Mouse (Mus musculus) right cerebral cortex, postnatal 25 days (tissue): ENCODE measurements at regions not wholly inside any gene's neighbourhood (a gene's known extent, or its start where the extent isn't known, plus 50 kb on each side); places are given as distances from the start of the nearest gene placed in this dataset.
"Not testable (repeated sequence)": the region's sequence is repeated elsewhere in the genome, so short reads cannot be mapped to it uniquely, and the experiment has no call there.

Source experiments
- DNase-seq: peaks from one replicate; pipeline ENCODE4 v3.0.0; 2022

DNA sequence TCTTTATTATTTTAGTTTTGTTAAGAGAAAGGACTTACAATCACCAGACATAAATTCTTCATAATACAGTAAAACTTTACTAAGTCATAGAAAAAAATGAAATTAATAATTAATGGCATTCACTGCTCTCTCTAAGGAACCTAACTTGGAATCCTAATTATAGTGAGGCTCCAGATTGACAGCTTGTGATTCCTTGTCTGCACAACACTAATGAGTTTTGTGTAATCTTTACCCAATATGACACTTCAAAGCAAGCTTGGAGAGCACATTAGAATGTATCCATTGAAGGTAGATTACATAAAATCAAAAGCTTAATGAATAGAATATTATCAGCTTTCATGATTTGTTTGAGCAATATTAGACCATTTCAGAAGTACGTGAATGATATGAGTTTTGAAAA, 1914.7 kb downstream of the Efna5 start:
- no peak for DNase-seq

DNA sequence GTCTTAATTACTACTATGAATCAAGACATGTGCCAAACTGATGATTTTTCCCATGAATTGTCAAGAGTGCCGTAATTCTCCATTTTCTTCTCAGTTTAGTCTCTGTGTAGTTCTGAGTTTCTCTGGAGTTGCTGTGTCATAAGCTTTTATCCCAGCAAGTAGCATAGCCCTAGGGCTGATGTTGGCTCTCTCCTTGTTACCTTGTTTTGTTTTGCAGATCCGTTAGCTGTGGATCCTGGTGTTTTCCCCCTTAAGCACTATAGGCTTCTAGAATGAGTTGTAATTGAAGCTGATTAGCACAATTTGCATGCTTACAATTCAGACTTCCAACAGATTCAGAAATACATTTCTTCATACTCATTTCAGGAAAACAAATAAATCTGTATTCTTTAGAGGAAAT, 1915.5 kb downstream of the Efna5 start:
- DNase-seq, result no peak

DNA sequence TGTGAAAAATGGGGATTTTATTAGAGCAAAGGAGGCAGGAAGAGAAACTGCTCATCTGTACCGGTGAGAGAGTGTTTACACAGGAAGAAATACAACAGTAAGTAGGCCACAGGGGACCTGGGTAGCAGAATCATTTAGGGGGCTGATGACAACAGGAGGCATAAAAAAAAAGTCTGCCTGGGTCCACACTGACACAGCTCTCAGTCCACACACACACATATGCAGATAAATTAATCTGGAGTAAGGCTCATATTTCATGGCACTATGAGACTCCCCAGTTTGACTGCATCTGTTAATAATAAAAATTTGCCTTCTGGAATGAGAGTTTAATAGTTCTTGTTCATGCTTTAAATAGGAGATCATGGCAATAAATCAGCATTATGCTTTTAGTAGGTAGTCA, 1929.7 kb downstream of the Efna5 start:
- no peak for DNase-seq

DNA sequence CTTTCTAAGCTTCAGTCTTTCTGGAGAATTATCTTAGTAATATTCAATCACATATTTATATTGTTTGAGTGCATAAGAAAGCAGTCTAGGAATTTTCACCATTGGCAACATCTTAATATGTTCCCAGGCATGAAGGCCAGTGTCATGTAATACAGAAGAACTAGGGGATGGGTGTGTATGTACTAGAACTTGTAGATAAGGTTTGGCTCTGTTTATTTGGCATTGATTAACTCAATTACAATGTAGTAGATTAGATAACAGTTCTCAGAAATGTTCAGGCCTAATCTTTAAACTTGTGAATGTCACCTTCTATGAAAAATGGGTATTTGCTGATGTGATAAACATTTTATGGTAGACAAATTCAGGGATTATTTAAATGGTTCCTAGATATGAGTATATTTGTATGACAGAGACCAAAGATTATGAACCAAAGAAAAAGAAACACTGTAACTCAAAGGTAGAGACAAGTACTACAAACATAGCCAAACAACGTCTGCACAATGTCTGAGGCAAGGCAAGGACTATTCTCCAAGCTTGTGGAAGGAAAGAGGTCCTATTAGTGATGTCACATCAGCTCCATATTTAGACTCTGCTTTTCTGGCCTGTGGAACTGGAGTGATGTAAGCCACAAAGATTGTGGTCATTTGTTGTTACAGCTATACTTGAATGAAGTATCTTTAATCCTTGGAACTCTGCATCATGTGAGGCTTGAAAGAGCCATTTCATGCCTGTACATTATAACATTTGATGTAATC, 1924.8 kb upstream of the Nudt12 start:
- DNase-seq, result no peak

DNA sequence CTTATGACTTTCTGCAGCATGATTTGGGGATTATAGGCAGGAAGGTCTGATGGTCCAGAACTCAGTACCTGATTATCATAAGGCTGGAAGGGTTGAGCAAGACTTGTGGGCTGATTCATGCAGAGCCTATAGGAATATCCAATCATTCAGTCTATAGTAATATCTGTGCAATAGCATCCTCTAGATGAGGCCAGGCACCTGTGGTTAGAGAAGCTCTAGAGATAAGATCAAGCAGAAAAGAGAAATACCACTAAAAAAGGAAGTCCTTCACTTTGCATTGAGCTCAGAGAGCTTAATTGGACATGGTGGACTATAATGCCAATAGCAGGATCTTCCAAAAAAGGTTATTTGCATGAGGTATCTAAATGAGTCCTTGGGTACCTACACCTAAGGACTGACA, 1921.1 kb upstream of the Nudt12 start:
- no peak for DNase-seq

DNA sequence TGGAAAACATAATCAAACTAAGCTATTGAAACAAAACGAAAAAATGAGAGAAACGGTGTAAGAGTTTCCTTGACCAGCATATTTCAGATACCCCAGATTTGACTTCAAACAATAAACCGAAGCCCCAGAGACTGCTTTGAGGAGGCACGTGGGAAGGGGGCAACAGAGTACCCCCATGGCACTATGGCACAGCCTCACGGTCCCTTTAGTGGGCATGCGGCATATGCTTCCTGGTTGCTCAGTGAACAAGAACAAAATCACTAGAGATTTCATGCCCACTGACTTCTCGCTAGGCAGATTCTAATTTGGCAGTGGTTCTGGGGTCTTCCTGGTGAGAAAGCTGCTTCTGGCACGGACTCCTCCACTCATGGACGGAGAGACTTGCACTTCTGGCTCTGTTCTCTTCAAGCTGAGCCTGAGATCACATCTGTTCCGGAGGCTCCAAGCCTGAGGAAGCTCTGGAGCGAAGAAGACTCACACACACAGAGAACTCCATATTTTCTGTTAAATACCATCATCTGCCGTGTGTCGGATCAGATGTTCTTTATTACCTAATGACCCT, 1912.7 kb upstream of the Nudt12 start:
- peak; percentile 5 for DNase-seq

DNA sequence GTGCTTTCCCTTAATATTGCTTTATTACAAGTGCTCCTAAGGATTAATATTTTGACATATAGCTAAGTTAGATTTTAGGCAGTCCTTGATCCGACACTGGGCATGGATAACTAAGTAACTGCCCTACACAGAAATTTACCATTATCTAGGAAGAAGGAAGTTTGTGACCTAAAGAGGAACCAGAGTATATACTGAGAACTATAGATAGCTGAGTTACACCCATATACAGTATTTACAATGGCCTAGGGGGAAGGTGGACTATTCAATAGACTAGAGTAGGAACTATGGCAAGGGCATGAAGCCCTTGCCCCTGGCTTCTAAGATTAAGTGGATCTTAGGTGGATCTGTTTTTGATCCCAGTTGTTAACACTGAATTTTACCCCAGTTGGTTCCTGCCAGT, 1869.5 kb upstream of the Nudt12 start:
- not testable (repeated sequence) for DNase-seq

DNA sequence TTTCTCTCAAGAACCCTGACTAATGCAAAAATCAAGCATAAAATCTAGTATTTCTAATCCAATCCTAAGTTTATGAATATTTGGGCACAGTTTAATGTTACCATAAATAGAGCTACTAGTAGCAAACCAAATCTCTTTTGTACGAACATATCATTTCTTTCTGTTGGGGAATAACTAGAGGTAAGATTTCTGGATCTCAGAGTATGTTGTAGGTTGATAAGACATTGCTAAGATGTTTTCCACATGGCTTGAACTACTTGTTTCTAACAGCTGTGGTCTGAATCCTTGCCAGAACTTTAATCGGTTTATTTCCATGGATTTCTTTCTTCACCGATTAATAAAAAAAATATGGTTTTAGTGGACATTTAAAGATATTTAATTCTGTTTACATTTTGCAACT, 1844.3 kb upstream of the Nudt12 start:
- no peak for DNase-seq

DNA sequence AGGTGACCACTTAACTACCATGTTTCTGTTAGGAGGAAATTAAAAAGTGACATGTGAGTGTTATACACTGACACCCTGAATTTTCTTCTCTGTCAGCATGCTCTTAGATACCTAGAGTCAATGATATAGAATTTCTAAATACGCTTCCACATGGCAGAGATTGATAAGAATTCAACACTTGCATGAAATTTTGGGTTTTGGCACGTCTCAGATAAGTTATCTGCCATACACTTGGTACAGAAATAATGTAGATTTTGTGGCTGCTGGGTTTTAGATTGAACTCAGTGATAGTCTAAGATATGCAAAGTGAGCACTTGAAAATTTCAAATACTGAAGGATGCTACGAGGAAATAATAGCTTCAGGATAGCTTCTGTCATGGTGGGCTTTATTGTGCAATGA, 1841.5 kb upstream of the Nudt12 start:
- DNase-seq, result no peak

DNA sequence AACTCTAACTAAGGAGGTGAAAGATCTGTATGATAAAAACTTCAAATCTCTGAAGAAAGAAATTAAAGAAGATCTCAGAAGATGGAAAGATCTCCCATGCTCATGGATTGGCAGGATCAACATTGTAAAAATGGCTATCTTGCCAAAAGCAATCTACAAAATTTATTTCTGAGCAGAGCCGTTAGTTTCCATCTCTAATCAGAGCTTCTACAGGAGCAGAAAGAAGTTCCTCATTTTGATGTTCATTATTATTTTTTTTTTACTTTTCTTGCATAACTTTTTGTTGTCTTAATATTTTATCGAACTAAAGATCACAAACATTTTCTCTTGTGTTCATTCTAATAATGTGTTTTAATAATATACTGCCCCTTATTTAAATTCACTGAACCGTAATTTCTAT, 1825.6 kb upstream of the Nudt12 start:
- not testable (repeated sequence) for DNase-seq

DNA sequence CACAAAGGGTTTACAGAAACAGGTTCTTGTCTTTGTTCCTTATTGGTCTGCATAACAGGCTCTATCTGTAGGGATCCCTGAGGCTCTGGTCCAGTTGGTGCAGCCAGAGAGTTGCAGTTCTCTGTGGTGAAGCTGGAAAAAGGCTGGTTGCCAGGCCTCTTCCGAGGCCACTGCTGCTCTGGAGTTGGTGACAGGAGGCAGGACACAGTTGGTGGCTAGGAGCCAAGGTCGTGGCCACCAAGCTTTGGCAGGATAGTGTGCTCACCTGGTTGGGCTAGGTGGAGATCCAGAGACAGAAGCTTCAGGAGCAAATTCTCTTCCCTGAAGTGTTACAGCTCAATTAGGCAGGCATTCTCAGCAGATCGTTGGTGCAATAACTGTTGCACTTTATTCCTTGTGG, 1819.4 kb upstream of the Nudt12 start:
- no peak for DNase-seq

DNA sequence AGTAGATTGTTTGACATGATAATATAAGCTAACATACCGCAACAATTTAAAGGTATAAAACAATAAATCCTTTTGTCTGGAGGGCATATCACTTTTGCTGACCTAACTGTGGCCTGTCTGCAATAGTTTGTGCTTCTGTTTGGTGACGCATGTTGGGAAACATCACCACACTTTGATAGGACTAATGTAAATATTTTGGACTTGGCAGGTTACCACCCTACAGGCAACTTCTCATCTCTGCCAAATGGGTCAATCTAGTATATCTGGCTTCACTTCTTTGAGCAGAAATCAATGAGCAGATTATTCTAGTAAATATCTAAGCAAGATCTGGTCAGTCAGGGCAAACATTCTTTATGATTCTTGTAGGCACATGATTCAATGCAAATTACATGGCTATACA, 1817.3 kb upstream of the Nudt12 start:
- DNase-seq, result no peak

DNA sequence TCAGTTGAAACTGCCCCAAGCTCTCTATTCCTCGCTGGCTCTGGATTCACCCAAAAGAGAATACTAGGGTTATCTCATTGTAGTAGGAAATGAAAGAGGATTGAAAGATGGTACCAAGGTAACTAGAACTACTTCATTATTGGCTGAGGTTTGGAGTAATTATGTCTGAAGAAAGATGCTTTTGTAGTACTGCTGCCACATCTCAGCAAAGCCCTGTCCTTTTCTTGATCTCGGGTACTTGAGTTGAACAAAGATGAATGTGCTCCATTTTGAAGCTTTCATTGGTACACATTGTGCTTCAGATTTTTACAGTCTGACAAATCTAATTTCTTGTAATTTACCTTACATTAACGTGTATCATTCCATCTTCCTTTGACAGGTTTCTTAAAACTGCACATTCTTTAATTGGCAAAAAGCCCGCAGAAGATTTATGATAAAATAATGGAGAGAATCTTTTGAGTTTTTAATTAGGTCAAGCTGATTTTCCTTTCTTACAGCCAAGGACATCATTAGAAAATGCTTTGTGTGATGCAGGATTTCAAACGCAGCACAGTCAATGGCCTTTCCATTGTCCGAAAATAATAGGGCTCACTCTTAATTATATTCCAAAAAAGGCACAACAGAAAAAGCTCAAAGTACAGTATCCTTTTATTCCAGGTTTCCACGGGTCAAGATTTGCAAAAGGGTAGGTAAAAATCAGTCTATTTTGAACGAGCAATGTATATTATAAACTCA, 1791.7 kb upstream of the Nudt12 start:
- no peak for DNase-seq

DNA sequence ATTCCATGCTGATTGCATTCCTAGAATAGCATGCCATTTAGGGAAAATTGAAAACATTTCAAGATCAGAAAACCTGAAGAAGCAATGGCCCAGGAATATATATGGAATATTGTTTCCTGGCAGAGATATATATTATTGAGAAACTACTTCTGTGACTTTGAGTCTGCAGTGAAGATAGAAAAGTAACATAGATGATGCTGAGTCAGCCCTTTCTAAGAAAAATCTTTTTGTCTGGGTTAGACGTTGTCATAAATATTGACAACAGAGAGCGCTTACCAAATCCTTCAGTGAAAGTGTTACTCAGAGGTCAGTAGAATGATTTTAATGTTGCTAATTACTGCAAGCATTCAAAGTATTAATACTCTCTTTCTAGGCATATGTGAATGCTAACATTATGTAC, 1749.1 kb upstream of the Nudt12 start:
- no peak for DNase-seq

DNA sequence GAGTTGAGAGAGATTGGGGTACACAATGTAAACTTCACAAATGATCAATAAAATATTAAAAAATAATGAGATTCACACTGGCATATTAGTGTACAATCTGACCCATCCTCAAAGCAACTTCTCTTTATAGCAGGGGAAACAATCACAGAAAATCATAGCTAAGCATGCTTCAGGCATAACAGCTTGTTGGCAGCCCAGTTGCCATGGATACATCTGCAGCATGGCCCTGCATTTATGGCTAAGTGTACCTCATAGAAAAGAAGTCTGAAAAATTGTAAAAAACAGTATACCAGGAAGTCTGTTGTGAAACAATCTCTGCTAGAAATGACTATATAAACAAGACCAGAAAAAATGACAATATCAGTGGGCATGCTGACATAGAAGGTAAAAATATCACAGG, 1747.9 kb upstream of the Nudt12 start:
- no peak for DNase-seq

DNA sequence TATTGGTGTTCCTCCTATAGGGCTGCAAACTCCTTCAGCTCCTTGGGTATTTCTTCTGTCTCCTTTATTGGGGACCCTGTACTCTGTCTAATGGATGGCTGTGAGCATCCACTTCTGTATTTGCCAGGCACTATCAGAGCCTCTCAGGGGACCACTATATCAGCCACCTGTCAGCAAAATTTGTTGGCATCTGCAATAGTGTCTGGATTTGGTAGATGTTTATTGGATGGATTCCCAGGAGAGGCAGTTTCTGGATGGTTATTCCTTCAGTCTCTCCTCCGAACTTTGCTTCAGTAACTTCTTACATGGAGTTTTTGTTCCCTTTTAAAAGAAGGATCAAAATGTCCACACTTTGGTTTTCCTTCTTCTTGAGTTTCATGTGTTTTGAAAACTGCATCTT, 1729.7 kb upstream of the Nudt12 start:
- DNase-seq, result no peak

DNA sequence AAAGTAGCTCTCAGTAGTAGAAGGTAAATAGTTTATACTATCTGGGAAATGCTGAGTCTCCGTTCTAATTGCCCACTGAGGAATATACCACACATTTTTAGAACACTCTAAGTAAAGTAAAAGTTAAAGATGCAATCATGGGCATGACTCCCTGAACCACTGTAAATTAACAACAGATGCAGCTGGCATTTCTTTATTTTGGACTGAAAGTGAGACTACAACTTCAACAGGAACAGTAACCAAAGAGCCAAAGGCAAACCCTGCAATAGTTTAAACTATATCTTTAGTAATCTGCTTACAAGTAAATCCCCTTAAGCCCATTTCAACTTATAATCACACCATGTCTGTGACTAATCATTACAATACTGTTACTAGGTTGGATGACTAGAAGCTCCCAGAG, 1725.0 kb upstream of the Nudt12 start:
- DNase-seq, result no peak

DNA sequence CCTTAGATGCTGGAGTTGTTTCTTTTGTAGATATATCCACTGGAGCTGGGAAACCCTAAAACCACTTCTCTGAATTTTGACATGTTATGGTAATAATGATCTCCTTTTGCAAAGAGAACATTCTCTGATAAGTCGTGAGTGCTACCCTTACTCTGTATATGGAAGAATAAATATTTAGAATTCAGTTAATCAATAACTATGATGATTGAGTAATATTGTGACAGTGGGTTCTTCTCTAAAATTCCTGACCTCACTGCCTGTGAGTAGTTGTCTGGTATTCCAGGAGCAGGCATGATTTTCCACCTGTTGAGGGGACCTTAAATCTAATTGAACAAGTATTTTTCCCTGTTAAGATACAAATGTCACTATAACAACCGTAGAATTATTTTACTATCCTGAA, 1707.0 kb upstream of the Nudt12 start:
- no peak for DNase-seq

DNA sequence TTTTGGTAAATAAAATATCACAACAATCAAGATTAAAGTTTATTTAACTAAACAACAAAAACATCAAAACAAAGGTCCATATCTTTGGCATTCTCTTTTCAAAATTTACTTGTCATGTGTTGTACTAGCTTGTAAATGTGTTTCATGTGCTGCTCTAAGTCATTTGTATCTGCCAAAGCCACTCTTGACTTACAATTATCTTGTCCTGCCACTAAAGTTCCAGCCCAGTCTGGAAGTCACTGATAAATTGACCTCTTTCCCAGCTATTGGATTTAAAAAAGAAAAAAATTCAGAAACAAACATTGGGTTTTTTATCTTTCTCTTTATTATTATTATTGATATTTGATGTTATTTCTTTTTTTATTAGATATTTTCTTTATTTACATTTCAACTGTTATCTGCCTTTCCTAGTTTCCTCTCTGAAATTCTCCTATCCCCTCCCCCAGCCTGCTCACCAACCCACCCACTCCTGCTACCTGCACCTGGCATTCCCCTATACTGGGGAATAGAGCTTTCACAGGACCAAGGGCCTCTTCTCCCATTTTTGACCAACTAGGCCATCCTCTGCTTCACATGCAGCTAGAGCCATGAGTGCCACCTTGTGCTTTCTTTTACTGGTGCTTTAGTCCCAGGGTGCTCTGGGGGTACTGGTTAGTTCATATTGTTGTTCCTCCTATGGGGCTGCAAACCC, 1704.9 kb upstream of the Nudt12 start:
- no peak for DNase-seq

DNA sequence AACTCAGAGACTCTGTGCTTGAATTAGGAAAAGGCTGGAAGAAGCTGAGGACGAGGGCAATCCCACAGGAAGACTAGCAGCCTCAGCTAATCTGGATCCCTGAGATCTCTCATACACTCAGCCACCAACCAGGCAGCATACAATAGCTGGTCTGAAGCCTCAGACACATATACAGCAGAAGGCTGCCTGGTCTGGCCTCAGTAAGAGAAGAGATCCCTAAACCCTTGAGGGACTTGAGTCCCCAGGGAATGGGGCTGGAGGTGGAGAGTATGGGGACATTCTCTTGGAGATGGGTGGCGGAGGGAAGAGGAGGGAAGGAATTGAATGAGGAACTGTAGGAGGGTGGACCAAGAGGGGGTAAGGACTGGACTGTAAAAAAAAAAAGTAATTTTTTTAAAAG, 1704.3 kb upstream of the Nudt12 start:
- no peak for DNase-seq
